Comparison of ENCODE assay signal across 9 mouse cellular contexts in the genomic region with DNA sequence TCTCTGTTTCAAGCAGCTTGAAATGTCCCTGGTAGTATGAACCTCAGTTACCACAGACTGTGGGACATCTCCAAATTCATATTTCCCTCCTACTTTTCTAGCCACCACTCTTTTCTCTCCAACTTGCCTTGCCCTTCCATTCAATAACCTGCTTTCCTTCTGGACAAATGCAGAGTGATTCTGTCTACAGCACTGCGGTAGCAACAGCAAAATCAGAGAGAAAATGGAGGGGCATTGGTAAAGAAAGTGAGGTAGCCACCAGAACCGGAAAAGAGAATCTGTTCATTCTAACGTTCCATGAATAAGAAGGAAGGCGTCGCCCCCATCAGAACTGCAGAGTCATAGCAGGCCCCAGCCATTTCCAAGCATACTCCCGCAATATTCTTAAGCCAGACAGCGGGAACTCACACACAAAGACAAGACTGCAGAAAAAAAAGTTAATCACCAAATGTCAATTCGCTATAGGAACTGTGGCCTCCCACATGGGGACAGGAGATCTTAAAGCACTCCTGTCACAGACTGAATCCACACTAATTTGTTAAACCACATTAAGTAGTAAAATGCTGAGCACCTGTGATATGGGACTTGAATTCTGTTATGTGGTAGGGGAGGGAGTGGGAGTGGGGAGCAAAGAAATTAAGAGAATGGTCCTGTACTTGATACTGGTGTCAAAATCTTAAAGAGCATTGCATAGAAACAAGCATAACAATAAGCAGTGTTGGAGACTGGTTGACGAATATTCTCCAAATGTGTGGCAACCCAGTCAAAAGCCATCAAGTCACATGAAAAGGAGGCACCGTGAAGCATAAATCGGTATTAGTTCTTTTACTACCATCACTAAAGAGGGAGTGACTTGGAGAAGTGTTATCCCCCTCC. TPM values are rescaled to one million over a fixed set of nuclear protein-coding genes. Genes with fewer than 3 reads are reported as not detected.
A peak's percentile ranks its signal among the peaks of the same experiment; 100 is the strongest.
DNase-seq lines count a peak whose midpoint lies in the region; ATAC-seq lines count a peak whose summit lies in the region.
"Had no signal": no experiment of that assay in that cellular context is flagged by ENCODE, and none has a peak within 500 bp of the region (broad histone marks: within the 10 kb centered on the region; RNA-seq: fewer than 3 reads in every experiment).

No protein-coding gene starts in this region.

- H3K27me3 ChIP-seq in midbrain, embryonic 14.5 days (ENCODE audit: control insufficient read depth, insufficient read depth, low read length) = no peaks in the 10 kb centered on the region

- peaks cover 14% of the 10 kb centered on the region for H3K4me1 ChIP-seq in midbrain, embryonic 14.5 days (ENCODE audit: control insufficient read depth, insufficient read depth, low read length)

- DNase-seq in layer of hippocampus, postnatal 14 days (ENCODE audit: low spot score in 2 of 2) = peak; percentile 13 to 51
- no peak for DNase-seq in layer of hippocampus, postnatal 10 days (ENCODE audit: low spot score in 2 of 2)
- peak; percentile 30 for DNase-seq in cerebellum, adult 9-11 months
- DNase-seq in heart, adult 8-10 months (ENCODE audit: low spot score) = peak; percentile 5
- DNase-seq in kidney, postnatal 25 days = peak; percentile 11 to 37
- DNase-seq in midbrain, embryonic 14.5 days = peak; percentile 82
- DNase-seq in thymus, adult 18-20 months = no peak
- DNase-seq in yolk sac, embryonic 10.5 days (ENCODE audit: low spot score) = no peak

- H3K27ac ChIP-seq in midbrain, embryonic 14.5 days (replicated peaks; ENCODE audit: low read depth, low read length) = peak overlapping the region; percentile 99
- H3K27ac ChIP-seq: macrophage had no signal

- H3K36me3 ChIP-seq in midbrain, embryonic 14.5 days (ENCODE audit: control insufficient read depth, insufficient read depth, low read length) = peaks cover 40% of the 10 kb centered on the region

- ATAC-seq in midbrain, embryonic 14.5 days (ENCODE audit: low FRiP score, low TSS enrichment) = no peak

- 3% methylated on average over 11 of the region's 11 CpGs for WGBS in midbrain, embryonic 14.5 days

- no peaks in the 10 kb centered on the region for H3K9me3 ChIP-seq in midbrain, embryonic 14.5 days (ENCODE audit: control insufficient read depth, low read length)

- H3K4me3 ChIP-seq in midbrain, embryonic 14.5 days (replicated peaks; ENCODE audit: low read depth, low read length) = peak overlapping the region; percentile 98

- H3K9ac ChIP-seq in midbrain, embryonic 14.5 days (replicated peaks; ENCODE audit: low read length) = peak overlapping the region; percentile 99

- H3K4me2 ChIP-seq in midbrain, embryonic 14.5 days (ENCODE audit: low read length) = peak overlapping the region; percentile 72

RNA-seq across cellular contexts. Expression of gene Pfn2, which starts 1.9 kb away (rescaled TPM):
- 100 to 1,000 TPM; 584 to 601 TPM for total RNA-seq in layer of hippocampus, postnatal 14 days (2021)
- 100 to 1,000 TPM; 528 to 569 TPM for total RNA-seq in layer of hippocampus, postnatal 10 days (2021)
- total RNA-seq in heart, adult 8-10 months (2022) = 10 to 100 TPM; 41.5 to 46.3 (median 43.4) TPM
- polyA plus RNA-seq in midbrain, embryonic 14.5 days (2014; fragmentation: Nextera tagmentation; extraction: Ambion mirVana) = 580 and 670 TPM in 2 replicates

Comparison
In these comparisons a context has a peak if more than half of its experiments do, and no peak if none do; other contexts are left out.
1. DNase-seq: peak in layer of hippocampus, postnatal 14 days (2 of 2), cerebellum, adult 9-11 months (single experiment), heart, adult 8-10 months (single experiment), kidney, postnatal 25 days (2 of 2) and midbrain, embryonic 14.5 days (single experiment); none in layer of hippocampus, postnatal 10 days (0 of 2), thymus, adult 18-20 months (0 of 2) and yolk sac, embryonic 10.5 days (single experiment).
2. RNA of gene Pfn2, which starts 1.9 kb away (total RNA-seq): 584 to 601 TPM in layer of hippocampus, postnatal 14 days and 528 to 569 TPM in layer of hippocampus, postnatal 10 days; 41.5 to 46.3 TPM in heart, adult 8-10 months; every median in the first group is over 10 times any median in the second.